Mouse (Mus musculus) adrenal gland, adult (tissue): ENCODE results near the gene Pepd.

Experiments
- DNase-seq, 2 experiments: peaks; one replicate each; pipeline ENCODE4 v3.0.0; 2022 to 2023; ENCODE audit warnings: low spot score in 1 of 2; ENCODE audit not compliant: inconsistent age in 2 of 2

Gene Pepd

DNA sequence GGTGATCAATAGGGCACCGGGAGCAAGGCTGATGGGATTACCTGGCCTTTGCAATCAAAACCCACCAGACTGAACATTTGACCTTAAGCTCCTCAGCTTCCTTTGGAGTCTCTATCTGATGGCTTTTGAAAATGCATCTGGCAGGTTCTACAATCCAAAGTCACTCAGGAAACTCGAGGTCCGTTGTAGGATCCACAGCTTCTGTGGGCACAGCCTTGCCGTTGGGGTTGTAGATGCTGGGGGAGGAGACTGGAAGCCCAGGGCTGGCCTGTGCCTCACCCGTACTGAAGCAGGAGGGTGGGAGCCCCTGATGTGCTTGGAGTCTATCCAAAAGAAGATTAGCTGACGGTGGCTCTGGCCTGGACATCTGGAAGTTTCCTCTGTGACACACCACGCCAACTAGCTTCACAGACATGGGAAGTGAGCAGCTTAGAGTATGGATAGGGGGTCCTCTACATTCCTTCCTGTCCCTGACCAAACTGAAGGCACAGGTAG lies 18.1 kb downstream of the Pepd start:
- DNase-seq: peak in 1 of 2 experiments; percentile 28

DNA sequence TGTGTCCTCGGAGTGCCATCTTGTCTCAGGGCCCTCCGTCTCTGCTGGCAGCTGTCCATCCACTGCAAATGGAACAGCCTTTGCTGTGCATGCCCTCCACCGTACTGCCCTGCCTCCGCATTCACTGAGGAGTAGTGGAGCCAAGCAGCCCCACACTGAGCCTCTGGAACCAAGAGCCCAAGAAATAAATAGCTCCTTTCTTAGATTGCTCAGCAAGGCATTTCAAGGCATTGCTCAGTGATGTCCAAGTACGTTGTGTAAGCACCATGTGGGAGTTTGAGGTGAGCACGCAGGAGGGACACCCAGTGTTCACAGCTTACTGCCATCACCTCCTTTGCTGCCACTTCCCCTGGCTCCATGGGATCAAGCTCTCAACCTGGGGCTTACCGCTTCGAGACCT lies 20.5 kb downstream of the Pepd start:
- no peak for DNase-seq

DNA sequence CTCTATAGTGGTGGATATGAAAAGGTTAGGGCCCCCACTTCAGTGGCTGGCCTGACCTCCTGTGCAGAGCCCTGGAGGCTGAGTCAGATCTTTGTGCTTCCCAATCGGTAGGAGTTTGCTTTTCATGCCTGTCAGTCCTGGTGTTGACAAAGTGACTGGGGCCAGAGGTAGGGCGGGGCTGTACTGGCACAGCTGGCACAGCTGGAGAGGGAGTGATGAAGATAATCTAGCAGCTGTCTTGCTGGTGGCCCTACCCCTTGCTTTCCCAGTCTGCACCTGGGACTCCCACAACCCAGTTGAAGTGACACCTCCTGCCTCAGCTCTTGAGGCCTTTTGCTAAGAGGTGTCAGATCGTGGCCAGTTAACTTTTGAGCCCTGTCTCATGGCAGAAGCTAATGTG lies 21.0 kb downstream of the Pepd start:
- DNase-seq: no peak

DNA sequence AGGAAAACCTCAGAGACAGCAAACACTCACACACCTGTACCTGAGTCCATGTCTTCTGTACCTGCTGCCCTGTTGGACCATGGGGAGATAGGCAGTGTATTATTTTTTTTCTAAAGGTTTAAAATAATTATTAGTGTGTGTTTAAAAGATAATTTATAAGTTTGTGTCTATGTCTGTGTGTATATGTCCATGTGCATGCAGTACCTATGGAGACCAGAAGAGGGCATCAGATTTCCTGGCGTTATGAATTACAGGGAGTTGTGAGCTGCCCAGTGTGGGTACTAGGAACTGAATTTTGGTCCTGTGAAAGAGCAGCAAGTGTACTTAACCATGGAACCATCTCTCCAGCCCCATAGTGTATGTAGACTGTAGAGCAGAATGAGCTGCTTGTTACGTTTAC lies 24.2 kb downstream of the Pepd start:
- DNase-seq: no peak

DNA sequence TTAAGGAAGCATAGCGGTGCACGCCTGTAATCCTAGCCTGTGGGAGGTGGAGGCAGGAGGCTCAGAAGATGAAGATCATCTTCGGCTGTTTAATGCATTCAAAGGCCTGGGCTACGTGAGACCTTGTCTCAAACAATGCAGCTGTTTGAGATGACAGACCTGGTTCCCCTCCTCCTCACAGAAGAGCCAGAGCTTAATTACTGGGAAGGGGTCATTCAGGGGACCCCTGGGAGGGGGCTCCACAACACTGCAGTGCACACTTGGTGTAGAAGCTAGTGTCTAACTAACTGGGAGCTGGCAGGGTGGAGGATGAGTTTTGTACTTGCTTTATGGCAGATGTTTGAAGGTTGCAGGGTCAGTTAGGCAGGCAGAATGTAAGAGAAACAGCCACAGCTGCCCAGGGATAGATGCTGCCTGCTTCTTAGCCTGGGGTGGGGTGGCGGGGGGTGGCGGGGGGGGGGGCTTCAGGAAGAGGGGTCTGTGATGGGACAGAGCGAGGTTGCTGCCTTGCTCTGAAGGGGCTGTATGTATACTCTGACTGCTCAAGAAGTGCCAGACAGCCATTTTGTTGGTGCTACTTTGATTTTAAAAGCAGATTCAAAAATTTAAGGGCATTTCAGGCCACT lies 26.6 kb downstream of the Pepd start:
- DNase-seq: no peak

DNA sequence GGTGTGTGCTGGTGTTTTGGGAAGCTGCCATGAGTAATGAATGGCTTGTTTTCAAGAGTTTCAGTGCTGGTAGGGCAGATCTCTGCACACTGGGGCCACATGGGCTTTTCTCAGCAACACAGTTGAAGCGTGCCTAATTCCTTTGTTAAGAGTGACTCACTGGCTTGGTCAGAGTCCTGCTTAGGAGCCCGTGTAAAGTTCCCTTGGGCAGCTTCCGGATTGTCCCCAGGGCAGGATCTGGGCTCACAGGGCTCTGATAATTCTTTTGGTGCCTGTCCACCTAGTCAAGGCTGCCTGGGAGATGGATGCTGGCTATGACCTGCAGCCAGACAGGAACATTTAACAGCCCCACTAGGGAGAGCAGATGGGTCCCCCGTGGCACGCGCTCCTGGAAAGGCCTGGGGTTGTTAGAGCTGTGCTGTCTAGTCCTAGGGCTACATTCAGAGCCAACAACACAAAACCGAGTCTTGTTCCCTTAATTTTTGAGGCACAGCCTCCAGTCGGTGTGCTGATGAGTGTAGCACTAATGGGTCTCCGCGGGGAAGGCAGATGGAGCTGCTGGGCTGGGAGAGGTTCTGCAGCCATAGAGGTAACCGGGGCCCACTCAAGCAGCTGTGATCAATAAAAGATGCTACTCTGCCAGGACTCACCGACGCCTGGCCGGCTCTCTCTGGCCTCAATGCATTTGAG lies 27.2 kb downstream of the Pepd start:
- peak; percentile 27 to 79 for DNase-seq

DNA sequence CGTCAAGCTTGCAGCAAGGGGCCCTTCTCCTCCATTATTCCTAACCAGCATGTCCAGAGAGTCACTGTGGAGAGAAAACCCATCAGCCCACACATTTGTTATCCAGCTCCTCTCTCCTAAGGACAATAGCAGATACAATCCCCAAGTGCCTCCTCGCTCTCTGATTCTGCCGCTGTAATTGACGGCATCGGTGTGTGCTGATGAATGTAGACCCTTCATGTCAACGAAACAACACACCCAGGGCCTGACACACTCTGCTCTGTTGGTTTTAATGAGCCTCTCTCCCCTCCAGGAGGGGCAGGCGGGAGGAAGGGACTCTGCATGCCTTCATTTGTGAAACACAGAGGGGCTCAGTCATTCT lies 27.8 kb downstream of the Pepd start:
- DNase-seq: no peak

DNA sequence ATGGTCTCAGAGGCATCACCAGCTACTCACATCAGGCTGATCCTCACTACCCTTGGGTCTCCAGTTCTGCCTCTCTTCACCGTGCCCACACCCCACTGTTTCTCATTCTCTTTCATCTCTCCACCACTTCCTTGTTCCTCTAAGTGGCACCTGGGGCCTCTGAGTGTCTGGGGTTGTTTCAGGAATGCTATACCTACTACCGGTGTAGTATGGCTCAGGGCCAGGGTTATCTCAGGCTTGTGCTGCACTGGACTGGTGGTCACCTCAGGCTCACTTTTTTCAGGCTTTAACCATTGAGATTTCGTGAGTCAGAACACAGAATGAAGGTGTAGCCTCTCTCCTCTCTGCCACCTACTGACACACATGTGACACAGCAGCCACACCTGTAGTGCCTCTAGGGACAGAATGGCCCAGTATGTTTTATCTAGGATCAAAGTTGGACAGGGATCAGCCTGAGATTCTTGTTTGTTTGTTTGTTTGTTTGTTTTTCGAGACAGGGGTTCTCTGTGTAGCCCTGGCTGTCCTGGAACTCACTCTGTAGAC lies 31.5 kb downstream of the Pepd start:
- no peak for DNase-seq

DNA sequence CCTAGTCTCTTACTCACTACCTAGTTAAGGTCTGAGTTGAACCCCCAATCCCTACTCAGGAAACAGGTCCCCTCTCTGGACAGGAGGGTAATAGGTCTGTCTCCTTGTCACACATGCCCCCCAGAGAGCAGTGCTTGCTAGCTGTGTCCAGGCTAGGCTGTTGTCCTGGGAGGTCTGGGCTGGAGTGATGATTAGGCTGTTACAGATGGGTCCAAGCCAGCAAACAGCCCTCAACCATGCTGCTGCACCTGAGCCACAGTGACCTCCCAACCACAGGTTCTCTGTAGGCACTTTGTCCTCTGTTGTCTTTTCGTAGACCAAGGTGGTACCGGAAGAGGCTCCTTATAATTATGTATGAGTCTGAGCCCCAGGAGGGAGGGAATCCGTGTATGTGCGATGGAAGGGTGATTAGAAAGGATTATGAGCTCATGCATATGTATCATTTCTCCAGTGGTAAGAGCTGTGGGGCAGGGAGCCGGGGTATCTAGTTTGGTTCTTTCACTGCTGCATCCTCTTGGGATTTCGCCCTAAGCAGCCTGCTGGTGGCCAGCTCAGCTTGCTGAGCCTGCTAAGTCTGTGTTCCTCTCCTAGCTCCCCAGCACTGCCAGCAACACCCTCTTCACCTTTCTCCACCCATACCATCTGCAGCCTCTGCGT lies 34.2 kb downstream of the Pepd start:
- DNase-seq: no peak

DNA sequence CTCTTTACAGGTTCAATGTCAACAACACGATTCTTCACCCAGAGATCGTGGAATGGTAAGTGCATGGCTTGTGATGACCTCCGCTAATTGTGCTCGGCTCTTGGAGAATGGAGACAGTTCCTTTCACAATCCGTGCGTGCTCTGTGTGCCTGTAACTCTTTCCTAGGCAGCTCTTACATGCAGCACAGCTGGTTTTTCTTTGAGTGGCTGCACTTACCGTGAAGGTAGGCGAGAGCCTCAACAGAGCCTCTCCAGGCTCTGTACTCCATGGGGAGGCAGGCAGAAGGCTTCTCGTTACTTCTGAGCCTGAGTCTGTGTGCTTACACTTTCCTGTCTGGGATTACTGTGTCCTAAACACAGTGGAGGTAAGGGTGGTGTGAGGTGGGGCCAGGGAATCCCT lies 42.4 kb downstream of the Pepd start:
- DNase-seq: no peak

DNA sequence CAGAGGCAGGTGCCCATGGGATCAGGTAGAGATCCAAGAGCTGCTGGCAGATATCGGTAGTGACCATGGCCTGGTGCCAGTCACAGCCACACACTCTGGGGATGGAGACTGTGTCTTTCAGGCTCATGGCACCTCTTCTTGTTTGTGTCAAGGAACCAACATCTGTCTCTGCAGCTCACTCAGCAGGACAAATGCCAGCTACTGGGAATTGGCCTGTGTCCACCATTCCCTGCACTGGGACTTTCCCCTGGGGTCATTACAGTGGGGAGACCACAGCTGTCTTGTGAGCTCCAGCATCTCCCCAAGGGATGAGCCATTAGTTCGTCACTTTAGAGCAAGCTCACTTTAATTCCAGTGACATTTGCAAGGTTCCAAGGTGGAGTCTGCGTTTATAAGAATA lies 43.1 kb downstream of the Pepd start:
- DNase-seq: peak in 1 of 2 experiments; percentile 77

DNA sequence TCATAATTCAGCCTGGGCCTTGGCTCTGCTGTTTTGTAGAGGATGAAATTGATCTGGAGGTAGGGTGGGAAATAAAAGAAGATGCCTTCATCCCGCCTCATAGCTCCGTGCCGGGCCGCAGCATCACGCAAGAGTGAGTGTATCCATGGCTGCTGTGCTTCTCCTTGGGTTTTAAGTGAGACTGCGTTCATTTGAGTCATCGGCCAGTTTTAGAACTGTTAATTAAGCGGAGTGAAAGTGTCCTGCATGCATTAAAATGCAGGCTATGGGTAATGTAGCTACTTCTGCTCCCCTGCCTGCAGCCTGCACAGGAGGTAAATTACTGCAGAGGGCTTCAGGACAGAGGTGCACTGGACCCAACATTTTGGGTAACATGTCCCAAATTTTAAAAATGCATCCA lies 45.0 kb downstream of the Pepd start:
- no peak for DNase-seq

DNA sequence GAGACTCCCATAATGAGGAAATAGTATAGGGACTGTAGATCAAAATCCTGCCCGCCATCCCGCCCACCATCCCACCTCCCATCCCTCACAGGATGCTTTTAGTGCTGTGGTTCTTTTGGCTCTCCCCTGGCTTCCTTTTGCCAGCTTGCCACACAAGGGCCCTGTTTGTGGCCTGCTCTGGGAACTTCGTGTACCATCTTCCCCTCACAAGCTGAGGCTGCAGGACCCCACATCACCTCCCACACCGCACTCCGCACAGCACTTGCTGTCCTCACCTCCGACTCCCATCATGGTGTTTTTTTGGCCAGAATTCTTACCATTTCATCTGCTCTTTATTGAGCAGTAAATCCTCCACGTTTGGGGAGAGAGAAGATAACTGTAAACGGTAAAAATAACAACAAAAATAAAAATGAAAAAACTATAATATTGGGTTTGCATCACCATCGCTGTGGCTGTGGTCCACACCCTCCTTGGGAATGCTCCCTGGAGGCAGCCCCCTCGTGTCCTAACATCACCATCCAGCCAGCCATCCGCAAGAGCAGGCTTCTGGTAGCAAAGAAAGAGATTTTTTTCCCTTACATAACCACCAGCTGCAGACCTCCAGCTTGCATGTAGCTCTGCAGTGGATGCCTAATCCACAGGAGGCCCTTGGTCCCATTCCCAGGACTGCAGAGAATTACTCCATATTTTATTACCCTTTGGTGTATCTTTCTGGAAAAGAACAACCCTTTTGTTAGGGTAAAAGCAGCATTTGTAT lies 51.9 kb downstream of the Pepd start:
- DNase-seq: no peak

DNA sequence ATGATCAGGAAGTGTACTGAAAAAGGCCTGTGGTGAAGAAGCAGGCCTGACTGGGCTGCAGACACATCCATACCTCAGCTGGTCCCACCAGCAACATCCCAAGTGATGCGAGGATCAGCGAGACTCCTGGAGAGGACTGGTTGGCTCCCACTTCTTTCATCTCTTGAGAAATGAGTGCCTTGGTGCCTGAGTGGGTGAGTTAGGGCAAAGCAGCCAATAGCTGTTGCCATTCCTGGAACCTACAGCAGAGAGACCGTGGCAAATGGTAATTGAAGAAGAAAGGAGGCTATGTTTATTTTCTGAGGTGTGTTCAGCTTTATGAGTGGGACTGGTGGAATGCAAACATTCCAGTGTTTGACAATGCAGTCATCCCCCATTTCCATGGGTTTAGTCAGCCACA lies 55.2 kb downstream of the Pepd start:
- DNase-seq: no peak

DNA sequence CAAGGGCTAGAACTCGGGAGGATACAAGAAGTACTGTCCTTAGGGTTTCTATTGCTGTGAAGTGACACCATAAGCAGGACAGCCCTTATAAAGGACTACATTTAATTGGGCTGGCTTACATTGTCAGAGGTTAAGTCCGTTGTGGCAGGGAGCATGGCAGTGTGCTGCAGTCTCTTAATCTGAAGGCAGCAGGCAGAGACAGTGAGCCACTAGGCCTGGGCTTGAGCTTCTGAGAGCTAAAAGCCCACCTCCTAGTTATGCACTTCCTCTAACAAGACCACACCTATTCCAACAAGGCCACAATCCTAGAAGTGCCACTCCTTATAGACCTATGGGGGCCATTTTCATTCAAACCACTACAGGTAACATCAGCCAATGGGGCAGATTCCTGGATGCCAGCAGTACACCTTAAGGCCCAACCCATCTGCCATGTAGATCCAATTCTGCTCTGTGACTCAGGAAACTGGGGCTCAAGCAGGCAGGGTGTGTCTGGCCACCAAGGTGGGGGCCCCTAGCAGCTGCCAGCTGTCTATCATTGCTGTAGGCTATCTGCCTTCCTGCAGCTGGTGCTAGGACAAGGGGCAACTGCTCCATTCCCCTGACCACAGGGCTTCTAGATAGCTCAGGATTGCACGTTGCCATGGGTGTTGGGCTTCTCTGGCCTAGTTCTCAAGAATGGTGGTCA lies 56.7 kb downstream of the Pepd start:
- DNase-seq: no peak

DNA sequence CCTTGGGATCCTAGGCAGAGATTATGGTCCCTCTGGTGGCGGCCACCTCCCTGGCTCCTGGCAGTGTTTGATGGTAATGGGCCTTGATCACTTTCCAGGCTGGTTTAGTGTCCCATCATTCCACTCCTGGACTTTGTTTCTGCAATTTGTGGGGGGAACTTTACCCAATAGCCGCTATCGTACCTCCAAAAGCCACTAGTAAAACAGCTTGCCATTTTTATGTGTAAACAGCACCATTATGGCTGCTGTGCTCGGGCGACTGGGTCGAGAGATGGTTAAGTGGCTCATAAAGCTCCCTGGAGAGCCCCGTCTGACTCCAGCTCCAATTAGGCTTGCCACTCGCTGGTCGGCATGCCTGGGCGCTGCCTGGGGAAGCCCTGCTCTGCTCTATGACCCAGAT lies 59.6 kb downstream of the Pepd start:
- no peak for DNase-seq

DNA sequence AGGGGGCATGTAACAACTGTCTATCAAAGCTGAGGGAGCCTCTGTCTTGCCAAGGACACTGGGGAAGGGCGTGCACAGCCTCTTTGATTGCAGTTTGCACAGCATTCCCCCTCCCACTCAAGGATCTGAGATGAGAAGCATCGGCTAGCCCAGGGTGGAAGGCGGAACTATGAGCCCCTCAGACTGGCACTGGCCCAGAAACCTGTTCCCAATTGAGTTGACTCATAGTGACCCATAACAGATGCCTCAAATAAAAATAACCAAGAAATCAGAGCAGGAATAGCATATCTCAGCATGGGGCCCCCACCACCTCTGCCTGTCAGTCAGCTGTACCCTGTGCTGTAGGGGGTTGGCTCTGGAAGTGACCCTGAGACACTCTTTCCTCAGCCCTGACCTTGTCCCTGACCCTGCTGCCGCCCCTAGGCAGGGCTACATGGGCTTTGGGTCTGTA lies 60.8 kb downstream of the Pepd start:
- peak in 1 of 2 experiments; percentile 46 for DNase-seq

DNA sequence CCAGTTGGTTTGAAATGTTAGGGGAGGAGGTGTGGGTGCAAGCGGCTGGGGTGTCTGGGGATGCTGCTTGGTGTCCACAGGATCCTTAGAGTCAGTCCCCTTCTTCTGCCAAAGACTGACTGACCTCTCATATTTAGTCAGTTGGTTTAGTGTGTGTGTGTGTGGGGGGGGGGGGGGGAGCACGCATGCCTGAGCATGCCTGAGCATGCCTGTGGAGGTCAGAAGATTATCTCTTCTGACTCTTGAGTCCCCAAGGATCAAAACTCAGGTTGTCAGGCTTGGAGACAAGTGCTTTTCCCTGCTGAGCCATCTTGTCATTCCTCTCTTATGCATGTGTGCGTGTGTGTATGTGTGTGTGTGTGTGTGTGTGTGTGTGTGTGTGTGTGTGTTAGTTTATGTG lies 61.7 kb downstream of the Pepd start:
- DNase-seq: no peak

DNA sequence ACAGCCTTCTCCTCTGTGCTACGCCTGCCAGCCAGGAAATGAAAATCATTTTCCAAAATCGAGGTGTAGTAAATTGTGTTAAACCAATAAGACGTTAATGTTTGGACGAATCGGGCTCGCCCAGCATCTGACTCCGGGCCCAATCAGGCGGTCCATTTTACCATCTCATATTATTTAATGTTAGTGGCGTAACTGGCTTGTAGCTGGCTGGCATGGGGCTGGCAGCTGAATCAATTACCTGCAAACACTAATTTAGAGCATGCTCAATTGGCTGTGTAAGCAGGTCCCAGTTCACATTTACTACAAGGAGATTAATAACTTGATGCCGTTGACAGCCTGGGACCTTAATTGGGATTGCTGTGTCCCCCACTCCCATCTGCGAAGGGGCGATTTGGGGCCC lies 63.7 kb downstream of the Pepd start:
- DNase-seq: no peak

DNA sequence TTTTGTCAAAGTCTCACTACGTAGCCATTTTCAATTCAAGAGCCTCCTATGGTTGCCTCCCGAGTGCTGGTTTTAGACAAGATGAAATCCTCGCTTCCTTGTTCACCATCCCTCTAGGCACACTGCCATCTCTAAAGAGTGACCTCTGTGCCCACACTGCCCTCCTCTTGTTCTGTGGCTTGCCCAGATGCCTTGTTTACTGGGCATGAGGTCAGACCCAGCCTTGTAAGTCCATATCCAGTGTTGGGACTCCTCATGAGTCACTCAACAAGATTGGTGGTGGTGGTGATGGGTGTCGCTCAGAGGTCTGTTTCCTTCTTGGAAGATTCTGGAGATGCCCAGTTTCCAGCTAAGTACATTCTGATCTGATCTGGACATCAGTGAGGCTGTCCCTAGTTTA lies 65.2 kb downstream of the Pepd start:
- no peak for DNase-seq

DNA sequence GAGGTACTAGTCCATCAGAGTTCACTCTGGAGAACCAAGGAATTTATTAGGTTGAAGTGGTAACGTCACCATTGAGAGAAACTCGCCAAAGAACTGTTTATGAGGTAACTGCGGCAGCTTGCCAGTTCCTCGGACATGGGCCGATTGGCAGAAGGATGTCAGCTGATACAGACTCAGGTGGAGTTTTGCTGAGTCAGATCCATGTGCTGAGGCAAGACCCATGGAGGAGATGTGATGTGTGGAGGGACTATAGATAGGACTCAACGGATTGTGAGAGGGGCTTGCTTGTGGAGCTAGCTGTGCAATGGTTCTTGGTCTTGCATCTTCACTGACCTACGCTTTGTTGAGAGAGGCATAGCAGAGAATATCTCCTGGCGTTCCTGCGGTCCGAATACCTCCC lies 69.6 kb downstream of the Pepd start:
- no peak for DNase-seq
